Mouse (Mus musculus) left cerebral cortex, adult 9 months (tissue): Measurements from ENCODE around the gene Cldn5.

Experiments
- DNase-seq, 2 experiments: peaks; one replicate each; pipeline ENCODE4 v3.0.0; 2022; ENCODE audit warnings: low spot score in 2 of 2

The Cldn5 gene

DNA sequence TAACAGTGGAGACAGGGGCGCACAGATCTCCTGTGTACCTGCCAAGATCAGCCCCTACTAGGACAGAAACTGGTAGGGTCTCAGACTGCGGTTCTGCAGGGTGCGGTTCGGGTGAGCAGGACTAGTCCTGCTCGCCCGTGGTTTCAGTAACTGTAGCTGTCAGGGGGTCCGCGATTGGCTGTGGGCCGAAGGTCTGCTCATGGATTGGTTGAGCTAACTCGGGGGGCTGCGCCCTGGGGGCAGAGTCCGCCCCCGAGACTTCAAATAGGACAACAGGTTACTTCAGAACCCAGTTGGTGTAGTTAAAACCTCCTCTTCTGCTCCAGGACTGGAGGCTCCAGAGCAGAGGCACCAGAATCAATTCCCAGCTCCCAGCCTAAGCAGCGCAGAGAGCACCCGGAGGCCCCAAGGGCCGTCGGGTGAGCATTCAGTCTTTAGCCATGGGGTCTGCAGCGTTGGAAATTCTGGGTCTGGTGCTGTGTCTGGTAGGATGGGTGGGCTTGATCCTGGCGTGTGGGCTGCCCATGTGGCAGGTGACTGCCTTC is at the start of gene Cldn5:
TSS of gene Cldn5 (plus strand) at position 292 of the 545 bp plus-strand sequence.
- DNase-seq: no peak

DNA sequence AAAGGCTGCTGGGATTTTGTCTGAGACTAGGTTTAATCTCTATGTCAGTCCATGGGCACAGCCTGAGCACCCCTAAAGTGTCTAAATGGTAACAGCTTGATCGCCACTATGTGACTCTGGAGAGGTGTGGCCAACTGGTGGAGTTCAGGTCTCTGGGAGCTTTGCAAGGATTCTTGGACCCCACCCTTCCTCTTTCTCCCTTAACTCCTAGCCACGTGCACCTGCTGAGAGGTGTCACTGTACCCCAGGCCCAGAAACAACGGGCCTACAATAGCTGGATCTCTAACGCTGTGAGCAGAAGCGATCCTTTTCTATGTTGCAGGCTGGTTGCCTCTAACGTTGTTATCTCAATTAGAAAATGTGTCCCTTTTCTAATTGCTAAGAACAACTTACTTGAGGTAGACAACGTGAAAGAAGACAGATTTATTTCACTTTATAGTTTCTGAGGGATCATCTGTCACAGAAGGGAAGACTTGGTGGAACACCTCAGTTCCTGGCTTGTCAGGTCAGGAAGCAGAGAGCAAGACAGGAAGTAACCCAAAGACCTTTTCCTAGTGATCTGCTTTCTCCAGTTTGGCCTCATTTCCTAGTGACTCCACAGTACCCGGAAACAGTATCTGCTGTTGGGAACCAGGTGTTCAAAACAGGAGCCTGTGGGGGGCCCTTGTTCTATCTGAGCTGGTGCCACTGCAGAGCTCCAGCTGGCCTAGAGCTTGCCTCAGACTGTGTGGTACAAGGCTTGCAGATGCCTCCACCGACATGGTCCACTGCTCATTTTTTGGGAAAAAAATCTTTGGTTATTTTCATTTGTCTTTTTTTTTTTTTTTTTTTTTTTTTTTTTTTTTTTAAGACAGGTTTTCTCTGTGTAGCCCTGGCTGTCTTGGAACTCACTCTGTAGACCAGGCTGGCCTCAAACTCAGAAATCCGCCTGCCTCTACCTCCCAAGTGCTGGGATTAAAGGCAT is 48.8 kb upstream of the Cldn5 start:
- DNase-seq: no peak

DNA sequence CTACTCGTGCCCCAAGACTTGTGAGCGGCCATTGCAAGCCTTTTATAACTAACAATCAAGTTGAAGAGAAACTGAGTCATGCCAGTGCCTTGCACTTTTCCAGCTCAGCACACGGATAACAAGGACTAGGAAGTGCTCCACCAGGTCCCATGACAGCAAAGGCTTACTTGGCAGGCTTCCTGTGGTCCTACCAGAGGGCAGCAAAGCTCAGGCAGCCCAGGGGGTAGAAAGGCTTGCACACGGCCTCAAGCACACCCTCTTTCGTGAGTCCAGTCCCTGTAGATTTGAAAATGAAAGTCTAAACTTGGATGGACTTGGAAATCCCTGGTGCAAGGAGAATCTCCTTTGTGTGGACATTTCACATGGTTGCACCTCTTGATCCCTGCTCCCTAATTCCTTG is 47.5 kb upstream of the Cldn5 start:
- no peak for DNase-seq

DNA sequence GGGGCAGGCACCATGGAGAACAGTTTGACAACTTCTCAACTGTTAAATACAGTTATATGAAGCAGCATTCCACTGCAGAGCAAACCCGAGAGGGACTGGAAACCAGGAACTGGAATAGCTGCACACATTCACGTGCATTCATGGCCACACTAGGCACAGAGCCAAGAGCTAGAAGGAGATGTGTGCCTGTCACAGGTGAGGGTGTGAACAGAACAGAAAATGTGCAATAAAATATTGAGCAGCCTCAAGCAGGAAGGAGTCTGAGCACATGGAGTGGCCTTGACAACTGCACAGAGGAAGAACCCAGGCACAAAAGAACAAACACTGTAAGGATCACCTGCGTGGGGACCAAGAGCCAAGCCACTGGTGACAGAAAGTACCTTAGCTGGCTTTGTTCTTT is 46.0 kb upstream of the Cldn5 start:
- no peak for DNase-seq

DNA sequence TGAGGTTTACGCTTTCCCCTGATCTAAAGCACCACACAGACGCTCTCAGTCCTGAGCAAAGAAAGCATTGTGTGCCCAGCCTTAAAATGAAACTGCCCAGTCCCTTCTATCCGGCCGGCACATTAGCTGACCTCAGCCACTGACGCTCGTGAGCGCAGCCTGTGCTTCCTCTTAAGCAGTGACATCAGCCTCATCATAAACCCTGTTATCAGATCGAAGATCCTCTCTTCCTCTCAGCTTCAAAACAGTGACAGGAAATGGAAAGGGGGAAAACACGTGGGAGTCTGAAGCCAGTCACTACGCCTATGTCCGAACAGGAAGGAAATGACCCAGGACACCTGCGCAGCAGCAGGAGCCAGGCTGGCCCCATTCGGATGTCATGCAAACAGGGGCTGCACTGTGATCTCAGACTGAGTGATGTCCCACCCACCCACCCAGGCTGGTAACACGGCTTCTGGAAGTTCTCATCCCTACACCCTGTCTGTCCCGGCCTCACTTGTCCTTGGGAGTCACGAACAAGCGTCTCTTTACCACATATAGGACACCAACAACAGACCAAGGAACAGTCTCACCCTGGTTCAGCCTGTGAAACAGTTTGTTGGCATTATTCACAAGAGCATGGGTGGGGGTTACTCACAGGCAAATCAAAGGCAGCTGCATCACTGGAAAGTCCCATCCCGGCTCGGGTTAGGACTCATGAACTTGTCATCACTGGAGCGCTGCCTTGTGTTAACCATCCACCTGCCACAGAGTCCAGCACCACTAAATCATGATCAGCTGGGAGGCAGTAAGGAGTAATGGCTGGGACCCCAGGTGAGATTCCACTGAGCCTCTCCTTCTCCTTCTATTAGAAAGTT is 43.3 kb upstream of the Cldn5 start:
- no peak for DNase-seq

- no peak for DNase-seq
These were observed 38.3 kb upstream of the Cldn5 start for GRCm38 (mm10) chr16:18738303-18738702.

GRCm38 (mm10) chr16:18746268-18747122 is 30.2 kb upstream of the Cldn5 start:
- DNase-seq: no peak

DNA sequence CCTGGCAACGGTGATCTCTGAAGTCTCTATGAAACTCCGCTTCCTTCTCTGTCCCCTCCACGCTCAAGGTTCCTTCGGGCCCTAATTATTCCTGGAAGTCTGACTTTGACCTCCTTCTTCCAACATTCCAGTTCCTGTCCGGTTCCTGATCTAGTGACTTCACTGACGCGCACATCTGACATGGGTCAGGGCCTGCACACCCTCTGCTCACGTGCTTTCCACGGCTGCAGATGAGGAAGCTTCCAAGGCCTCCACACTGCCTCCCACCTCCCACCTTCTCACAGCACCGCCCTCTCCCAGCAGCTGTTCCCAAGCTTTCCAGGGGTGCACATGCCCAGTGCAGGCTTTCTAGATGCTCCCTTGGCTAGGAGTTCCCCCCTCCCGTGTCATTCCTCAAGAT is 25.5 kb upstream of the Cldn5 start:
- DNase-seq: no peak

- DNase-seq: no peak
These were observed 24.7 kb upstream of the Cldn5 start for GRCm38 (mm10) chr16:18751885-18752499.

GRCm38 (mm10) chr16:18761734-18762133 is 14.9 kb upstream of the Cldn5 start:
- DNase-seq: no peak

GRCm38 (mm10) chr16:18762960-18763359 is 13.7 kb upstream of the Cldn5 start:
- DNase-seq: no peak

GRCm38 (mm10) chr16:18766390-18766789 is 10.3 kb upstream of the Cldn5 start:
- DNase-seq: no peak

- DNase-seq: no peak
These were observed 7.1 kb upstream of the Cldn5 start for GRCm38 (mm10) chr16:18769501-18769900.

- no peak for DNase-seq
These were observed 2.7 kb upstream of the Cldn5 start for GRCm38 (mm10) chr16:18773936-18774335.

DNA sequence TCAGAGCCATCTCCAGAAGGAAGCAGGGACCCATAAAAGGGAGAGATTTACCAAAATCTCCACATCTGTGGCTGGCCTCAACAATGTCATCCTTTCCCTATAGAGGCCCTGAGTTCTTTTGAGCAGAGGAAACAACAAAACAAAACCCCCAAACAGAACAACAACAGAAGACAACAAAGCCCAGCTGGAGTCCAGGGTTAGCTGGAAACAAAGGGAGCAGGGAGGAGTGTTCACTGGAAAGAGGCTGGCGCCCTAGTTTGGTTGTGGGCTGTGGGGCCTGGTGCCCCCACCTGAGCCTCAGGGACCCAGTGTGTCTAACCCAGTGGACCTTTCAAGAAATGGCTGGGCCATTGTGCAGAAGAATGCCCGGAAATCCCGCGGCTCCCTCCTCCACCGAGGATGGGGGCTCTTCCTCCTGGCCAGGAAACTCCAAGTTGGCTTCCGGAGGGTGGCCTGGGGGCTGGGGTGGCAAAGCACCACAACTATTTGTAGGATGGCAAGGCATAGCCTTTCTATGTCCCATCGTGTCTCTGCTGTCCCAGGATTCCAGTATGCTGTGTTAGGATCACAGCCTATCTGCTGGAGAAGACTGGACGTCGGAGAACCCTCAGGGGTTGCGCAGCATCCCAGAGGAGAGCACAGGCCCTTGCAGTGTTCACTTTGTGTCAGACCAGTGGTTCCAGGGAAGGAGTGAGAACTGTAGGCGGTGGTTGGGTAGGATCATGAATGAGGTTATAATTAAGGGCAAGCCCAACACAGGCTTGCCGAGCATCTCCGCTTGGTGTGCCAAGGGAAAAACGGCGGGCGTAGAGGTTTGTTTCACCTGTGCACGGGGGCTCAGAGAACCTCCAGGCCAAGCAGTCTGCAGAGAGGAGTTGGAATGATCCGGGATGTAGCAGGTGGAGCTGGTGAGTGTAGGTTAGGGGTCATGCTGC is 759 bp upstream of the Cldn5 start:
- DNase-seq: no peak

GRCm38 (mm10) chr16:18777101-18778080 is 744 bp downstream of the Cldn5 start:
- no peak for DNase-seq

- DNase-seq: no peak
These were observed 1.8 kb downstream of the Cldn5 start for GRCm38 (mm10) chr16:18778461-18778860.

GRCm38 (mm10) chr16:18781810-18782209 is 5.2 kb downstream of the Cldn5 start:
- no peak for DNase-seq

DNA sequence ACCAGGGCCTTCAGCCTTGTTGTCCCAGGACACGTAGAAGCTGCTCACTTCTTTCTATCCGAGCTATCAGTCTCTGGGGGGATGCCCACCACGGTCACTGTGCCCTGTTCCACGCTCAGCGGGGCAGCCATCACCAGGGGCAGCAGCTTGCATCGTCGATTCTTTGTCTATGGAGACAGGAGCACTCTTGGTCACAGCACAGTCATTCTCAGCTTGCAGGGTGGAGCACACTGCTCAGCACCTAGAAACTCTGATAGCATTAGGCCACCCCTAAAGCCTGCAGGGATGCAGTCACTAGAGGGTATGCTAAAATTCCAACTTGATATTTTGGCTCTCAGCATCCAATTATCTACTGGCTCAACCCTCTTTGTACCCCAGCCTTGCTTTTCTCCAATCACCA is 8.4 kb downstream of the Cldn5 start:
- no peak for DNase-seq
